Mouse (Mus musculus) embryonic facial prominence, embryonic 14.5 days (tissue): ENCODE measurements around the gene Atg5. TPM values are rescaled to one million over a fixed set of nuclear protein-coding genes. Genes with fewer than 3 reads are reported as not detected.
"Not testable (repeated sequence)": the region's sequence is repeated elsewhere in the genome, so short reads cannot be mapped to it uniquely, and the experiment has no call there.

Experiments used
- ATAC-seq: fragments of 200-750 bp; cut with Nextera tagmentation; 2 replicates; pipeline ENCODE4 v1.8.0; 2017; ENCODE audit warnings: low read depth, moderate number of reproducible peaks, moderate TSS enrichment
- DNase-seq: peaks from one replicate; pipeline ENCODE4 v3.0.0-alpha.2; 2015; ENCODE audit warnings: low spot score
- H3K27ac ChIP-seq: fragments of 300-500 bp; sonication (generic); replicated peaks from 2 replicates; pipeline ENCODE4 v1.5.1; 2014; ENCODE audit warnings: low read depth, mild to moderate bottlenecking, low read length, moderate library complexity
- H3K27me3 ChIP-seq: fragments of 300-500 bp; sonication (generic); replicated peaks from 2 replicates; pipeline ENCODE4 v1.6.1; 2014; ENCODE audit warnings: low read length; ENCODE audit not compliant: control insufficient read depth, insufficient read depth
- H3K36me3 ChIP-seq: fragments of 300-500 bp; sonication (generic); 2 replicates; pipeline ENCODE4 v1.6.1; 2014; ENCODE audit warnings: low read length, mixed read lengths; ENCODE audit not compliant: control insufficient read depth, insufficient read depth
- H3K4me1 ChIP-seq: fragments of 300-500 bp; sonication (generic); 2 replicates; pipeline ENCODE4 v1.6.1; 2014; ENCODE audit warnings: antibody characterized with exemption, low read length; ENCODE audit not compliant: control insufficient read depth, insufficient read depth
- H3K4me2 ChIP-seq: fragments of 300-500 bp; sonication (generic); 2 replicates; pipeline ENCODE4 v1.6.1; 2014; ENCODE audit warnings: low read depth, mild to moderate bottlenecking, low read length, moderate library complexity, mixed read lengths
- H3K4me3 ChIP-seq: fragments of 300-500 bp; sonication (generic); 2 replicates; pipeline ENCODE4 v1.5.1; 2014; ENCODE audit warnings: low read depth, mild to moderate bottlenecking, low read length
- H3K9ac ChIP-seq: fragments of 300-500 bp; sonication (generic); 2 replicates; pipeline ENCODE4 v1.6.1; 2014; ENCODE audit warnings: low read depth, mild to moderate bottlenecking, low read length, moderate library complexity, mixed read lengths
- H3K9me3 ChIP-seq: fragments of 300-500 bp; sonication (generic); 2 replicates; pipeline ENCODE4 v1.6.1; 2016; ENCODE audit warnings: low read length; ENCODE audit not compliant: control insufficient read depth
- WGBS: fragments of 180-500 bp; shearing (Covaris S2); extraction: QIAGEN DNeasy Blood & Tissue Kit; methylation state at CpG from one replicate; pipeline ENCODE4 v1.1.7; 2014; 5-methylcytosine and 5-hydroxymethylcytosine counted together
- polyA plus RNA-seq: library from polyadenylated mRNA; unstranded; fragments of >200 nt; fragmentation: Nextera tagmentation; extraction: Ambion mirVana; gene quantifications from 2 replicates; pipeline ENCODE4 v1.2.1, GENCODE M21; 2014

Atg5 gene
- polyA plus RNA-seq, 1 experiment from 2014 or later, result 41.8 TPM

DNA sequence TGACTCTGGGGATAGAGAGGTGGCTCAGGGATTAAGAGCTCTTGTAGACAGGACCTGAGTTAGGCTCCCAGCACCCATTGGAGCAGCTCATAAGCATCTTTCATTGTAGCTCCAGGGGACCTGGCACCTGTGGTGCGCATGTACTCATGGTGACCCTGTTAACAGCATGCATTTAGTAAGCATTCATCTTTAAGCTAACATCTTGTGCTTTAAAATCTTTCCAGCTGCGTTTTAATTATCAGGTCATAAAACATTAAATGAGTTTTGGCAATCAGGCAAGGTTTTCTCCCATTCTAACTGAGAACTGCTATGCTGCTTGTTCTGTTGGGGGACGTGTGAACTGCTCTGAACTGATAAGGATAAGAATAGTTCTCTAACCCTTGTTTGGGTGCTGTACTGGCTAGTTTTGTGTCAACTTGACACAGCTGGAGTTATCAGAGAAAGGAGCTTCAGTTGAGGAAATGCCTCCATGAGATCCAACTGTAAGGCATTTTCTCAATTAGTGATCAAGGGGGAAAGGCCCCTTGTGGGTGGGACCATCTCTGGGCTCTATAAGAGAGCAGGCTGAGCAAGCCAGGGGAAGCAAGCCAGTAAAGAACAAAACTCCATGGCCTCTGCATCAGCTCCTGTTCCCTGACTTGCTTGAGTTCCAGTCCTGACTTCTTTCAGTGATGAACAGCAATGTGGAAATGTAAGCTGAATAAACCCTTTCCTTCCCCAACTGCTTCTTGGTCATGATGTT lies 68.7 kb downstream of the Atg5 start:
- H3K27ac ChIP-seq, H3K9me3 ChIP-seq, DNase-seq, ATAC-seq, H3K9ac ChIP-seq, H3K4me3 ChIP-seq, H3K4me1 ChIP-seq, H3K4me2 ChIP-seq, H3K27me3 ChIP-seq, H3K36me3 ChIP-seq: not testable (repeated sequence)
- 83% methylated on average over 3 of the region's 3 CpGs for WGBS

DNA sequence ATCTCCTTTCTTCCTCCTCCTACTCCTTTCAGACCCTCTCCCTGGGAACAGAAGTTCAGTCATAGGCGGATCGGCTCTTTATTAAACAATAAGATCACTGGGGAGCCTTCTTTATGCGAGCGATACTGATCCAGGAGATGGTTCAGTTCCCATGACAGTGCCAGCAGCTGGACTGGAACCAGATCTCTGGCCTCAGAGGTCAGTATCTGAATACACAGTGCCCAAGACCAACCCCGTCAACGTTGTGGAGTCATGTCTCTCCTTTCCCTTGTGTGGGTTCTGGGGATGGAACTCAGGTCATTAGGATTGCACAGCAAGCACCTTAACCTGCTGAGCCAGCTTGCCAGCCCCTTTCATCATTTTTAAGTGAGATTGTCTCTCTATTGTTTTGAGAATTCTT lies 70.4 kb downstream of the Atg5 start:
- no peak overlapping the region for H3K4me3 ChIP-seq
- WGBS, result 74% methylated on average over 6 of the region's 6 CpGs
- H3K27ac ChIP-seq, result no peak overlapping the region

DNA sequence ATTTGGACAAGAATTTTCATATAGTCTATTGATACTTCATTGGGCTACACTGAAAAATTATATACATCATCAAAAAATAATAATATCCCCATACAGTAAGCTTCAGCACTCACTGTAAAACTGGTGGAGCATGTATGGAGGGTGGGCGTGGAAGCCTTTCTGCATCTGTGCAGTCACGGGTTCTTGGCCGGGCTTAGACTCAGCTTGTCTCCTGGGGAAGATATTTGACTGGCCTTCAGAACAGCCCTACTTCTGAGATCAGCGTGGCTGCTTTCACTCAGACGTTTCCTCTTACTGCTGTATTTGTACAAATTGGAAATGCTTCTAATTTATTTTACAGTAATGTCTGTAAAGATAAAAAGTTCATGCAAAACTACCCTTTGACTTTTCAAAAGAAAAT lies 71.2 kb downstream of the Atg5 start:
- no peaks in the 10 kb centered on the region for H3K27me3 ChIP-seq
- H3K4me1 ChIP-seq, result no peaks in the 10 kb centered on the region
- H3K27ac ChIP-seq, result no peak overlapping the region
- no peaks in the 10 kb centered on the region for H3K9me3 ChIP-seq
- H3K9ac ChIP-seq, result no peak overlapping the region
- no peaks in the 10 kb centered on the region for H3K36me3 ChIP-seq
- no peak overlapping the region for H3K4me2 ChIP-seq
- WGBS, result 43% methylated on average over 5 of the region's 5 CpGs
- no peak for ATAC-seq
- H3K4me3 ChIP-seq, result no peak overlapping the region
- DNase-seq, result no peak

More for the DNA sequence above, 70.4 kb downstream of the Atg5 start:
- H3K27me3 ChIP-seq, result no peaks in the 10 kb centered on the region
- no peak overlapping the region for H3K9ac ChIP-seq
- no peaks in the 10 kb centered on the region for H3K9me3 ChIP-seq
- ATAC-seq (no peak), DNase-seq (no peak)
- no peaks in the 10 kb centered on the region for H3K4me1 ChIP-seq
- H3K4me2 ChIP-seq, result no peak overlapping the region
- no peaks in the 10 kb centered on the region for H3K36me3 ChIP-seq

DNA sequence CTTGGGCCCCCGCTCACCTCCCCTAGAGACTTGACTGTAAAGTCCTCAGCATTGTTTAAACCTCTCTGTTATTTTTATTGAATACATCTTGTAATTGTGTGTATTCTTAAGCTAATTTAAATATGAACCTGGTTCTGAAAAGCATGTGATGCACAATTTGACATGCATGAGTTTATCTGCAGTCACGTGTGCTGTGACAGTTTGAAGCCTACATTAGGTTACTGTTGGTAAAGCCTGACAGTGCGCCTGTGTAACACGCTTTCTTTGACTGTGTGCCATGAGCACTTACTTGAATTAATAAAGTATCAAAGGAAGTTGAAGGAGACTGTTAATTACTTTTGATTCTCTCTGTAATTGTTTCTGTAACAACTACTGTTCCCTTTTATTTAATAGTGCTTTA lies 72.8 kb downstream of the Atg5 start:
- Histone ChIP-seq H3K27ac (no peak overlapping the region), H3K36me3 (no peaks in the 10 kb centered on the region), H3K9ac (no peak overlapping the region), H3K4me1 (no peaks in the 10 kb centered on the region), H3K9me3 (no peaks in the 10 kb centered on the region), H3K4me3 (no peak overlapping the region), H3K27me3 (no peaks in the 10 kb centered on the region), H3K4me2 (no peak overlapping the region)
- no peak for DNase-seq
- WGBS, result 70% methylated on average over 4 of the region's 4 CpGs
- no peak for ATAC-seq

DNA sequence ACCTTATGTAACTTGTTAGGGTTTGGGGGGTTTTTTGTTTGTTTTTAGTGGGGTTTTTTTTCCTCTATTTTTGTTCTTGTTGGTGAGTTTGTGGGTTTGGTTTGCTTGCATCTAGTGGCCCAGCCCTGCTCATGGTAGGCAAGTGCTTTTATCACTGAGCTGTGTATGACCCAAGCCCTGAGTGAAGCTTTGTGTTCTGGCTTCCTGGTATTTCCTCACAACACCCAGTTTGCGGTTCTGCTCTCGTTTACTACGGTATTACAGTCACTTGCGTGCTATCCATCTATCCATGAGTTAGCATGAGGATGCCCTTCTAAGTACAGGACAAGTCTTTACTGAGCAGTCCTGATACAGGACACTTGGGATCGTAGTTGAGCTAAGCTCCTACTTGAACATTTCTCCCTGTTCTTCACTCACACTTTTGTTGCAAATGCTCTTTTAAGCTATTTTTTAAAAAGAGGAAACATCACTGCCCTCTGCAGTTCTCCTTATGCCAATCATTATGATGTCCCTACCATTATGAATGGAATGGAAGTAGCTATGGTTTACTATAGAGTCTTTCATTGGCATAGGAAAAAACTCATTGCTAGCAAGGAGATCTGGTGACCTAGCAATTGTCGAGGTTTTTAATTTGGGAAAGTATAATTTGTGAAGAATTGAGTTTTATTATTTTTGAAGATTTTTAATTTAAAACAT lies 73.8 kb downstream of the Atg5 start:
- Histone ChIP-seq H3K4me1 (no peaks in the 10 kb centered on the region), H3K9me3 (no peaks in the 10 kb centered on the region), H3K4me3 (no peak overlapping the region), H3K27ac (no peak overlapping the region), H3K36me3 (no peaks in the 10 kb centered on the region), H3K9ac (no peak overlapping the region), H3K27me3 (no peaks in the 10 kb centered on the region), H3K4me2 (no peak overlapping the region)
- DNase-seq, result no peak
- WGBS, result 90% methylated on average over 6 of the region's 6 CpGs
- ATAC-seq, result no peak

DNA sequence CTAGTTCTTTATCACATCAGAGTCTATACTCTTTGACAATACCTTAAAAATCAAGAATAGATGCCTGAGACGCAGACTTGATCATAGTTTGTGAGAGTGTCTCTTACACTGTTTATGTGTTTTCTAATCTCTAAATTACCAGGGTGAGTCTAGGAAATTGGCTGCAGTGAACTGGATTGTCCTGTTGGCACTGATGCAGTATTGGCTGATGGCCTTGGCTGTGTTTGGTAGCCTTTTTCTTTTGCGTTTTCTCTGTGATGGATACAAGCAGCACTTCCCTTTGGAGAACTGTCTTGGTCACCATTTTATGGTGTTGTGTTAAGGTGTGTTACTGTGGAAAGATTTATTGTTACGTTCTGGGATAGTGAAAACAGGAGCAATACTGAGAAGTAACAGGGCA lies 75.2 kb downstream of the Atg5 start:
- ATAC-seq (no peak), DNase-seq (no peak)
- Histone ChIP-seq H3K27ac (no peak overlapping the region), H3K4me1 (no peaks in the 10 kb centered on the region), H3K9me3 (no peaks in the 10 kb centered on the region), H3K27me3 (no peaks in the 10 kb centered on the region), H3K36me3 (peaks cover 9% of the 10 kb centered on the region; the same call in 1 of the 2 replicates), H3K9ac (no peak overlapping the region), H3K4me2 (no peak overlapping the region), H3K4me3 (no peak overlapping the region)
- WGBS, result 89% methylated on average over 3 of the region's 3 CpGs

DNA sequence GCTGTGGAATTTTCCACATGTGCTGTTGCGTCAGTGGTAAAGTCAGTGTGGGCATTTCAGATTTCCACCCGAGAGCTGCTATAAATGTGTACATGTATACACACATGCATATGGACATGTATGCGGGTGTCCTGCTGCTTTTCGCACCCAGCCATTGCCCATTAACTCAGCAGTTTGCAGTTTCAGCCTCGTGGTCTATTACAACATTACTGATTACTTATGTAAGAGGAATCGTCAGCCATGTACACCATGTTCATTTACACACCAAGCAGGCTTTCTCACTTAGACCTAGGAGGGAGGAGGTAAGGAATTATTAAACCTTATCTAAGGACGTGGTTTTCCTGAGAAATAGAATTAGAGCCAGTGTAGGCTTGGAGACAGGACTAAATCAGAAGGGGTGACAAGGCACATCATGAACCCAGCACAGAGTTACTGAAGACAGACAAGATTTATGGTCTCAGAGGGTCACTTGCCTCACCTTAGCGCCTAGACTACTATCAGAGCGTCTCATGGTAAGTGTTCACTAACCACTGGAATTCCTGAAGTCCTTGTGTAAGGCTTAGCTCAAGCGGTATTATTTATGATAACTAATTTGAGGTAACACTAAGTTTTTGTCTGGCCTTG lies 79.5 kb downstream of the Atg5 start:
- H3K4me1 ChIP-seq, result no peaks in the 10 kb centered on the region
- DNase-seq (no peak), ATAC-seq (no peak)
- no peak overlapping the region for H3K27ac ChIP-seq
- H3K9me3 ChIP-seq, result no peaks in the 10 kb centered on the region
- H3K27me3 ChIP-seq, result no peaks in the 10 kb centered on the region
- peaks cover 13% of the 10 kb centered on the region; the same call in 1 of the 2 replicates for H3K36me3 ChIP-seq
- H3K4me2 ChIP-seq, result no peak overlapping the region
- no peak overlapping the region for H3K4me3 ChIP-seq
- WGBS, result 88% methylated on average over 10 of the region's 10 CpGs
- no peak overlapping the region for H3K9ac ChIP-seq

DNA sequence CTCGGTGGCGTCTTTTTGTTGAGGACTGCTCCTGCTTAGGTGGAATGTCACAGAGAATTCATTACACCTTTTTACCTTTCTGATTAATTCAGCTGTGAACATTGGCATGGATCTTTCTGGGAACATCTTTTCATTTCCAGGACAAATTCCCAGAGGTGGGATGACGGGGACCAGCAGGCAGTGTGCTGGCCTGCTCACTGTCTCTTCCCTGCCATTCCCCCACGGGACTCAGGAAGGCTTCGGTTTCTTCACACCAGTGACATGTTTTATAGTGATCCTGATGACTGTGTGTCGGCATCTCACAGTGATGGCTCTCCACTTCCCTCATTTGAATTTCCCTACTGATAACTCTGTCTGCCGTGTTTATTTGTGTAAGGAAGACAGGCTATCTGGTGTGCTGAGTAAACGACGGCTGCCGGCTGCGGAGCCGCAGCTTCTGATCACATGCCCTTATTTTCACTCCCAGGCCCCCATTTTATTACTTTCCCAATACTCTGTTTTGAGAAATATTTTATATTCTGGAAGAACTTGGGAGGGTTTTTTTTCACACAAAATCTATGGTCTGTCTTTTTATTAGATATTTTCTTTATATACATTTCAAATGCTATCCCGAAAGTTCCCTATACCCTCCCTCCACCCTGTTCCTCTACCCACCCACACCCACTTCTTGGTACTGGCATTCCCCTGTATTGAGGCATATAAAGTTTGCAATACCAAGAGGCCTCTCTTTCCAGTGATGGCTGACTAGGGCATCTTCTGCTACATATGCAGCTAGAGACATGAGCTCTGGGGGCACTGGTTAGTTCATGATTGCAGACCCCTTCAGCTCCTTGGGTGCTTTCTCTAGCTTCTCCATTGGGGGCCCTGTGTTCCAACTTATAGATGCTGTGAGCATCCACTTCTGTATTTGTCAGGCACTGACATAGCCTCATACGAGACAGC lies 80.6 kb downstream of the Atg5 start:
- no peaks in the 10 kb centered on the region for H3K4me1 ChIP-seq
- H3K36me3 ChIP-seq, result peaks cover 13% of the 10 kb centered on the region; the same call in 1 of the 2 replicates
- WGBS, result 75% methylated on average over 14 of the region's 14 CpGs
- H3K9me3 ChIP-seq, result no peaks in the 10 kb centered on the region
- ATAC-seq (no peak), DNase-seq (no peak)
- H3K27me3 ChIP-seq, result no peaks in the 10 kb centered on the region
- H3K27ac ChIP-seq, result no peak overlapping the region
- no peak overlapping the region for H3K9ac ChIP-seq
- no peak overlapping the region for H3K4me3 ChIP-seq
- H3K4me2 ChIP-seq, result no peak overlapping the region
